Mouse (Mus musculus) CD4-positive, CD25-positive, alpha-beta regulatory T cell, adult 4 months (primary cell): ENCODE measurements at regions not wholly inside any gene's neighbourhood (a gene's known extent, or its start where the extent isn't known, plus 50 kb on each side); places are given as distances from the start of the nearest gene placed in this dataset.
"Not testable (repeated sequence)": the region's sequence is repeated elsewhere in the genome, so short reads cannot be mapped to it uniquely, and the experiment has no call there.

Source experiments
- ATAC-seq: one replicate; pipeline ENCODE4 v1.8.0; 2017

DNA sequence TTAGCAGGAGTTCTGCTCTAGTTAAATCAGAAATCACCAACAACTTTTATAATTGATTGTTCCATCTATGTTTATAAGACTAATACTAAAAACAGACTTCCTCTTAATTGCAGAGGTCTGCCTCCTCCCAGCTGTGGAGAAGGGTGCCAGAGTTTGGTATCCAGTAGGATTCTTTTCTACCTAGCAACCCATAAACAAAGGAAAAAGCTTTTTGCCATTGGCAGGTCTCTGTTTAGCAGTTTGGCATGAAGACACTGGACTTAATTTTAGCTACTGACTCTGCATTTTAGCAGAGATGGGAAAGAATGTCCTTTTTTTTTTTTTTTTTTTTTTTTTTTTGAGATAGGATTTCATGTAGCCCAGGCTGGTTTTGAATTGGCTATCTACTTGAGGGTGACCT is 1628.4 kb downstream of the A830018L16Rik start:
- ATAC-seq: no peak

DNA sequence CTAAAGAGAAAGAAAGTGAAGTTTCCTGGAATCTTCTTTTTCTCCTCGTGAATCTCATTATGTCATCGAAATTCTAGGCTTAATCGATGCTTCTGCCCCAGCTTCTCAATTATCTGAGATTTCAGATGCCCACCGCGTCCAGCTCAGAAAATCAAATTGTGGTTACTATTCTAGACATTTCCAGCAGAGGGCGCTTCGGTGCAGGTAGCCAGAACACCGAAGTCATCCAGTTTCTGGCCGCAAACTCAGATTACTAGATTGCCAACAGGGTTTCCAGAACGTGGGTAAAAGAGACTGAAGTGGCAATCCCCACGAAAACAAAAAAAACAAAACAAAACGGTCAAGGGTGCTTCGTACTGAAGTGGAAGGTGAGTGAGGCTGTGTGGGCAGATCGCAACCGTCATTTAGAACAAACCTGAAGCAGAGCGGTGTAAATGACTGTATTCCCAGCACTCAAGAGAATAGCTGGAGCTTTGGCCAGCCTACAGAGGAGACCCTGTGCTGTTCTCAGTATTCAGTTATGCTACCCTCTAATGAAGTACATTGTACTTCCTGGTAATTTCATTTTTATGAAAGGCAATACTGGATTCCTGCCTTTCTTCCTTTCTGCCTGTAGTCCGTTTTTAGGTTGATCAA is 1636.4 kb downstream of the A830018L16Rik start:
- ATAC-seq: peak; percentile 41

DNA sequence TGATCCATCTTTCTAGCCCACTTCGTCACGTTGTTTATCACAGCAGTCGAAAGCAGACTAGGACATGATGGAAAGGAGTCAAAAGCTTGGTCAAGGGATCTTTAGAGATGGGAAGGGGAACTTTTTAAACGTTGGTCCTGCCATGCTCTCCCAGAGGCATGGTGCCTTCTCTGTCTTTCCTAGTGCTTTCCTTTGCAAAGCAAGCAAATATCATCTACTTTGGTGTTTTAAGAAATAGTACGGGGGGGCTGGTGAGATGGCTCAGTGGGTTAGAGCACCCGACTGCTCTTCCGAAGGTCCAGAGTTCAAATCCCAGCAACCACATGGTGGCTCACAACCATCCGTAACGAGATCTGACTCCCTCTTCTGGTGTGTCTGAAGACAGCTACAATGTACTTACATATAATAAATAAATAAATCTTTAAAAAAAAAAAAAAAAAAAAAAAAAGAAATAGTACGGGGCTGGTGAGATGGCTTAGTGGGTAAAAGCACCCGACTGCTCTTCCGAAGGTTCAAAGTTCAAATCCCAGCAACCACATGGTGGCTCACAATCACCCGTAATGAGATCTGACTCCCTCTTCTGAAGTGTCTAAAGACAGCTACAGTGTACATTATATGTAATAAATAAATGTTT is 1637.6 kb downstream of the A830018L16Rik start:
- ATAC-seq: not testable (repeated sequence)

DNA sequence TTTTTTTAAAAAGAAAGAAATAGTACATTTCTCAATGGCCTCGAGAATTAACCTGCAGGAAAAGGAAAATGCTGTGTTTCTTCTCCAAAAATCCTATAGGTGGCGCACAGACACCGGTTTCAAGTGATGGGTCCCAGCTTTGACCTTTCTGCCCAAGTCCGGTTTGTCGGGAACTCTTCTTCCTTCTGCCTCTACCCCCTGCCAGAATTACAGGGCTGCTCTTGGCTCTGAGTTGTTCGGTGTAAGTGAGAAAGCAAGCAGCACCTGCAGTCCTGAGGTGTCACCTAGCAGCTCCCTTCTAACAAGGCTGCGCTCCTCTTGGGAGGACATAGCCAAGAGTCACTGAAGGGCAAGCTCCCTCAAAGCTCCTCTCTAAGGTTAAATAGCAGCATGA is 1638.2 kb downstream of the A830018L16Rik start:
- peak; percentile 71 for ATAC-seq

DNA sequence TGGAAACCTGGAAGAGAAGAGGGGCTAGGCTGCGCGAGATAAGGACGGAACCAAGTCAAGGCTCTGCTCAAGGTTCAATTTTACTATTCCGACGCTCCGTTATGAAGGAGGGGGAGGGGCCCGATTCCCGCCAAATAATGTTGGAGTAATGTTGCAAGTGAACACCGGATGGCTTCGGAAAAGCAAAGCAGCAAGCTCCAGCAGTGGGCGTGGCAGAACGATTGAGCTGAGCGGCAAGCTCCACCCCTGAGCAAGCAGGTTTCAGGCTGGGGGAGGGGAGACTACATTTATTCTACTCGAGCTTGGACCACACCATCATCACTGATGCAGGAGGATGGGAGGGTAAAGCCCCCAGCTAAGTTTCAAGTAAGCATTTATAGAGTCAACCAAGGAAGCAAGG is 1643.8 kb downstream of the A830018L16Rik start:
- ATAC-seq: no peak

DNA sequence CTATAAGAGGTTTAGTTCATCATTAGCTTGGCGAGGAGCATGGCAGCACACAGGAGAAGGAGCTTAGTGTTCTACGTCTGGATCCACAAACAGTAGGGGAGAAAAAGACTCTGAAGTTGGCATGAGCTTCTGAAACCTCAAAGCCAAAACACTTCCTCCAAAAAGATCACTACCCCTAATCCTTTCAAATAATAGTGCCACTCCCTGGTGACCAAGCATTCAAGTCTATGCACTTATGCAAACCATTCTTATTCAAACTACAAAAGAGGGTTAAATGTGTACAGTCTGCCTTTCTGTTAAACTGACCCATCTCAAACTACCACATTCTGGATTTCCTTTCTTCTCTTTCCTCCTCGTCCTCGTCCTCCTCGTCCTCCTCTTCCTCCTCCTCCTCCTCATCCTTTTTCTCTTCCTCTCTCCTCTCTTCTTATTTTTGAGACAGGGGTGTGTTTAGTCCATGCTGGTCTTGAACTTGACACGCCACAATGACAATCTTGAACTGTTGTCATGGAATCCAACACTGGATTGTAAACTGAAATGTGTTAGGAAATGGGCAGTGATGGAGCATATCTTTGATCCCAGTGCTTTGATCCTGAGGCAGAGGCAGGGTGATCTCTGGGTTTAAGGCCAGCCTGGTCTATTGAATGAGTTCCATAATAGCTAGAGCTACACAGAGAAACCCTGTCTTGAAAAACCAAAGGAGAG is 1645.9 kb downstream of the A830018L16Rik start:
- ATAC-seq: no peak
